Mouse (Mus musculus) heart, embryonic 13.5 days (tissue): Measurements from ENCODE around the gene Tyms. TPM values are rescaled to one million over a fixed set of nuclear protein-coding genes. Genes with fewer than 3 reads are reported as not detected.
"Not testable (repeated sequence)": the region's sequence is repeated elsewhere in the genome, so short reads cannot be mapped to it uniquely, and the experiment has no call there.

Experiments
- ATAC-seq: fragments of 200-750 bp; cut with Nextera tagmentation; 2 replicates; pipeline ENCODE4 v1.8.0; 2017; ENCODE audit warnings: moderate TSS enrichment; ENCODE audit not compliant: insufficient number of reproducible peaks, low FRiP score, low TSS enrichment; ENCODE audit errors: extremely low read depth
- H3K27ac ChIP-seq: fragments of 300-500 bp; sonication (generic); replicated peaks from 2 replicates; pipeline ENCODE4 v1.5.1; 2015; ENCODE audit warnings: moderate library complexity, mild to moderate bottlenecking, inconsistent platforms
- H3K27me3 ChIP-seq: fragments of 300-500 bp; sonication (generic); replicated peaks from 2 replicates; pipeline ENCODE4 v1.6.1; 2015; ENCODE audit warnings: mild to moderate bottlenecking, inconsistent platforms
- H3K36me3 ChIP-seq: fragments of 300-500 bp; sonication (generic); 2 replicates; pipeline ENCODE4 v1.6.1; 2015; ENCODE audit warnings: mild to moderate bottlenecking, inconsistent platforms
- H3K4me1 ChIP-seq: fragments of 300-500 bp; sonication (generic); 2 replicates; pipeline ENCODE4 v1.6.1; 2015; ENCODE audit warnings: inconsistent platforms
- H3K4me2 ChIP-seq: fragments of 300-500 bp; sonication (generic); 2 replicates; pipeline ENCODE4 v1.6.1; 2015; ENCODE audit warnings: inconsistent platforms, mild to moderate bottlenecking, moderate library complexity
- H3K4me3 ChIP-seq: fragments of 300-500 bp; sonication (generic); 2 replicates; pipeline ENCODE4 v1.5.1; 2015; ENCODE audit warnings: moderate library complexity, mild to moderate bottlenecking, inconsistent platforms
- H3K9ac ChIP-seq: fragments of 300-500 bp; sonication (generic); 2 replicates; pipeline ENCODE4 v1.6.1; 2015; ENCODE audit warnings: inconsistent platforms, mild to moderate bottlenecking, moderate library complexity
- H3K9me3 ChIP-seq: fragments of 300-500 bp; sonication (generic); 2 replicates; pipeline ENCODE4 v1.6.1; 2016; ENCODE audit warnings: inconsistent platforms
- WGBS: fragments of 180-500 bp; shearing (Covaris S2); methylation state at CpG from one replicate; pipeline ENCODE4 v1.1.7; 2015; ENCODE audit warnings: mixed read lengths; 5-methylcytosine and 5-hydroxymethylcytosine counted together
- polyA plus RNA-seq: library from polyadenylated mRNA; unstranded; fragments of >200 nt; fragmentation: Nextera tagmentation; extraction: Ambion mirVana; gene quantifications from 2 replicates; pipeline ENCODE4 v1.2.1, GENCODE M21; 2015

The Tyms gene
- polyA plus RNA-seq, 1 experiment from 2014 or later: 117 TPM

GRCm38 (mm10) chr5:30098260-30098659 is 24.8 kb upstream of the Tyms start:
- H3K9ac ChIP-seq: no peak overlapping the region
- H3K9me3 ChIP-seq: peaks cover 11% of the 10 kb centered on the region; the same call in 1 of the 2 replicates
- no peaks in the 10 kb centered on the region for H3K4me1 ChIP-seq
- H3K27ac ChIP-seq: no peak overlapping the region
- H3K27me3 ChIP-seq: peaks cover 11% of the 10 kb centered on the region
- no peaks in the 10 kb centered on the region for H3K36me3 ChIP-seq
- no peak overlapping the region for H3K4me3 ChIP-seq
- 76% methylated on average over 1 of the region's 1 CpGs for WGBS
- no peak for ATAC-seq
- H3K4me2 ChIP-seq: no peak overlapping the region

- Histone ChIP-seq H3K27me3 (no peaks in the 10 kb centered on the region), H3K4me2 (no peak overlapping the region), H3K4me3 (no peak overlapping the region), H3K9ac (no peak overlapping the region), H3K36me3 (no peaks in the 10 kb centered on the region), H3K27ac (no peak overlapping the region), H3K4me1 (no peaks in the 10 kb centered on the region), H3K9me3 (peaks cover 3% of the 10 kb centered on the region; the same call in 1 of the 2 replicates)
- 62% methylated on average over 6 of the region's 6 CpGs for WGBS
- ATAC-seq: no peak
Measured at GRCm38 (mm10) chr5:30095731-30096130, 22.3 kb upstream of the Tyms start.

GRCm38 (mm10) chr5:30094399-30094798 is 21.0 kb upstream of the Tyms start:
- ATAC-seq: no peak
- H3K4me1 ChIP-seq: no peaks in the 10 kb centered on the region
- H3K27ac ChIP-seq: no peak overlapping the region
- no peak overlapping the region for H3K4me2 ChIP-seq
- H3K9me3 ChIP-seq: no peaks in the 10 kb centered on the region
- 53% methylated on average over 2 of the region's 2 CpGs for WGBS
- no peaks in the 10 kb centered on the region for H3K27me3 ChIP-seq
- H3K4me3 ChIP-seq: no peak overlapping the region
- H3K9ac ChIP-seq: no peak overlapping the region
- H3K36me3 ChIP-seq: no peaks in the 10 kb centered on the region

GRCm38 (mm10) chr5:30092701-30093100 is 19.3 kb upstream of the Tyms start:
- ATAC-seq: no peak
- H3K9me3 ChIP-seq: no peaks in the 10 kb centered on the region
- H3K27me3 ChIP-seq: no peaks in the 10 kb centered on the region
- H3K4me3 ChIP-seq: no peak overlapping the region
- H3K4me1 ChIP-seq: no peaks in the 10 kb centered on the region
- H3K36me3 ChIP-seq: no peaks in the 10 kb centered on the region
- H3K9ac ChIP-seq: no peak overlapping the region
- WGBS: 44% methylated on average over 13 of the region's 13 CpGs
- no peak overlapping the region for H3K27ac ChIP-seq
- H3K4me2 ChIP-seq: peak overlapping the region; percentile 2; the same call in 1 of the 2 replicates

DNA sequence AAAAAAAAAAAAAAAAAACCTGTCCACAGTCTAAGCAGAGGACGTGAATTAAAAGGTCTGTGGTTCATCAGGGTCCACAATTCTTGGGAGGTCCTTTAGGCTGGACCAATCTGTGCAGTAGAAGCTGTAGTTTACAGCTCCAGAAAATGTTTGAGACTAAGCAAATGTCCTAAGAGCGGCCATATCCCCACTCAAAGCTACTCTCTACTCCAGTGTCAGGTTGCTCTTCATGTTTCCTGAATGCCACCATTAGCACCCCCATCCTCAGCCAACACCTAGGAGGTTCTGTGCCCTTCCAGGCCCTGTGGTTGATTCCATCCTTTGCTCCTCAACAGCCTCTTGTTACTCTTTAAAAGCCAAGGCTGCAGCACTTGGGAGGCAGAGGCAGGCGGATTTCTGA is 1.0 kb downstream of the Tyms start:
- ATAC-seq: no peak
- Histone ChIP-seq H3K4me1 (peaks cover 17% of the 10 kb centered on the region), H3K36me3 (peaks cover 40% of the 10 kb centered on the region), H3K4me3 (peak overlapping the region; percentile 92), H3K27me3 (no peaks in the 10 kb centered on the region), H3K9me3 (no peaks in the 10 kb centered on the region), H3K4me2 (peak overlapping the region; percentile 86), H3K27ac (no peak overlapping the region), H3K9ac (peak overlapping the region; percentile 93)
- 34% methylated on average over 3 of the region's 3 CpGs for WGBS

- H3K9ac ChIP-seq: peak overlapping the region; percentile 93
- H3K36me3 ChIP-seq: peaks cover 47% of the 10 kb centered on the region
- WGBS: 75% methylated on average over 6 of the region's 6 CpGs
- no peak overlapping the region for H3K27ac ChIP-seq
- H3K4me2 ChIP-seq: peak overlapping the region; percentile 86
- H3K9me3 ChIP-seq: no peaks in the 10 kb centered on the region
- no peaks in the 10 kb centered on the region for H3K27me3 ChIP-seq
- peaks cover 17% of the 10 kb centered on the region for H3K4me1 ChIP-seq
- peak overlapping the region; percentile 92 for H3K4me3 ChIP-seq
- ATAC-seq: no peak
Measured at GRCm38 (mm10) chr5:30071677-30072076, 1.7 kb downstream of the Tyms start.

GRCm38 (mm10) chr5:30067726-30068125 is 5.7 kb downstream of the Tyms start:
- H3K4me3 ChIP-seq: no peak overlapping the region
- ATAC-seq: no peak
- no peaks in the 10 kb centered on the region for H3K27me3 ChIP-seq
- H3K4me2 ChIP-seq: no peak overlapping the region
- H3K36me3 ChIP-seq: peaks cover 84% of the 10 kb centered on the region
- no peaks in the 10 kb centered on the region for H3K9me3 ChIP-seq
- peaks cover 14% of the 10 kb centered on the region for H3K4me1 ChIP-seq
- H3K27ac ChIP-seq: no peak overlapping the region
- 82% methylated on average over 6 of the region's 6 CpGs for WGBS
- no peak overlapping the region for H3K9ac ChIP-seq

- peaks cover 58% of the 10 kb centered on the region for H3K36me3 ChIP-seq
- H3K4me3 ChIP-seq, H3K27ac ChIP-seq, H3K4me1 ChIP-seq, ATAC-seq, H3K9ac ChIP-seq, H3K4me2 ChIP-seq, H3K9me3 ChIP-seq, H3K27me3 ChIP-seq: not testable (repeated sequence)
- WGBS: 83% methylated on average over 5 of the region's 5 CpGs
Measured at GRCm38 (mm10) chr5:30059607-30060006, 13.8 kb downstream of the Tyms start.

DNA sequence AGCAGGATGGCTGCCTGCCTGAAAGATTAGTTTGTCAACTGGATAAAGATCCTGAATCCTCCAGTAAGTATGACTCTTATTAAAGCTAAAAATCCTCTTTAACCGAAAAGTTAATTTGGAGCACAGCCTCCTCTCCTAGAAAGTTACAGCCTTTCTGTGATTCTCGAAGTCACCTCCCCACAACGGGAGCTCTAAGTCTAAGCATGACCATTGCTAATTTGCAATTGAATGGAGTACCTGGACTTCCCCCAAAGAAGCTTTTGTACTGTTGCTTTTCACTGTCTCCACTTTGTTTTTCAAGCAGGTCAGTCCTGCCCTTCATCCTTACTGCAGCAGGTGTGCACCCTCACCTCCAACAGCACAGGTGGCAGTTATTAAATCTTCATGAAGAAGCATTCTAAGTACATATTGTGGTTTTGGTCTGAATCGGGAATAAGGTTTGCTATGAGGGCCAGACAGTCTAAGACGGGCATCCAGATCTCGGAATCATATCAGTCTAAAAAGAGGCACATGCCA is 15.1 kb downstream of the Tyms start:
- Histone ChIP-seq H3K9me3 (no peaks in the 10 kb centered on the region), H3K27me3 (no peaks in the 10 kb centered on the region), H3K9ac (no peak overlapping the region), H3K36me3 (peaks cover 45% of the 10 kb centered on the region), H3K4me2 (no peak overlapping the region), H3K27ac (no peak overlapping the region), H3K4me3 (no peak overlapping the region), H3K4me1 (no peaks in the 10 kb centered on the region)
- 92% methylated on average over 6 of the region's 6 CpGs for WGBS
- ATAC-seq: no peak

- not testable (repeated sequence) for H3K4me3 ChIP-seq, H3K27me3 ChIP-seq, H3K4me1 ChIP-seq, H3K4me2 ChIP-seq, H3K9me3 ChIP-seq, H3K27ac ChIP-seq, H3K36me3 ChIP-seq, ATAC-seq, H3K9ac ChIP-seq
- WGBS: 45% methylated on average over 4 of the region's 4 CpGs
Measured at GRCm38 (mm10) chr5:30039841-30040240, 33.6 kb downstream of the Tyms start.

GRCm38 (mm10) chr5:30039324-30039723 is 34.1 kb downstream of the Tyms start:
- H3K4me3 ChIP-seq, H3K9ac ChIP-seq, H3K9me3 ChIP-seq, ATAC-seq, H3K4me1 ChIP-seq, H3K4me2 ChIP-seq, H3K36me3 ChIP-seq, H3K27ac ChIP-seq, H3K27me3 ChIP-seq: not testable (repeated sequence)
- 54% methylated on average over 5 of the region's 5 CpGs for WGBS

DNA sequence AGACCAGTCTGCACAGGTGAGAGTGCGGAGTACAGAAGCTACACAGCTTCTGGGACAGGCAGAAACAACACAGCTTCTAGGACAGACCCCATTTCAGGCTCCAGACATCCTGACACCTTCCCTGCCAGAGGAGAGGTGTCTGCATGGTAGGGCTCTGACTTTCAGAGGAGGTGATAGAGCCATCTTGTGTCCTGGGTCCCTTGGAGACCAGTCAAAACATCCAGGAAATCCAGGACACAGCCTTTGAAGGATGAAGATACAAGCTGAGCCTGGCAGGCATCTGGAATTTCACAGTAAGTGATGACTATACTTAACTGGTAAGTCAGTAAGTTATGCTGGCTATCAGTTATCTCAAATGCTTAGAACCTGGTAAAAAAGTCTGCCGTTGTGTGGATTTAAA is 36.3 kb downstream of the Tyms start:
- not testable (repeated sequence) for ATAC-seq, H3K4me2 ChIP-seq, H3K4me3 ChIP-seq, H3K27ac ChIP-seq, H3K9me3 ChIP-seq, H3K27me3 ChIP-seq, H3K9ac ChIP-seq, H3K4me1 ChIP-seq, H3K36me3 ChIP-seq
- WGBS: 49% methylated on average over 2 of the region's 2 CpGs
